Mouse (Mus musculus) Patski (cell line): ENCODE data around the gene Slfn3. TPM values are rescaled to one million over a fixed set of nuclear protein-coding genes. Genes with fewer than 3 reads are reported as not detected.
"Not testable (repeated sequence)": the region's sequence is repeated elsewhere in the genome, so short reads cannot be mapped to it uniquely, and the experiment has no call there.

Experiments used
- ATAC-seq: fragments of 100-300 bp; one replicate; pipeline ENCODE4 v1.8.0; 2021
- CTCF ChIA-PET: fragments of 350-600 bp; sonication (Branson Sonifier 250); formaldehyde crosslinking; loops from one replicate; lab custom pipeline; 2022; ENCODE audit warnings: inconsistent platforms; lab: Charles Lee
- POLR2A ChIA-PET: fragments of 350-600 bp; sonication (Branson Sonifier 250); formaldehyde crosslinking; loops from one replicate; lab custom pipeline; 2022; ENCODE audit warnings: antibody characterized with exemption, inconsistent platforms; lab: Charles Lee
- DNase-seq: peaks from one replicate; pipeline ENCODE4 v3.0.0-alpha.2; 2011; ENCODE audit warnings: low read depth, low spot score
- H3K27me3 ChIP-seq: fragments of 371-371 bp; one replicate; pipeline ENCODE4 v1.5.1; 2021
- CTCF ChIP-seq: fragments of 100-300 bp; IDR thresholded peaks from one replicate; pipeline ENCODE4 v1.5.1; 2021
- in situ Hi-C: fragments of 300-500 bp; cut with MboI; formaldehyde crosslinking; loops from 3 replicates; pipeline ENCODE4 v1.11.1; 2018; ENCODE audit warnings: low pct_unique_long_range_greater_than_20kb, mixed read lengths
- polyA plus RNA-seq: library from polyadenylated mRNA; unstranded; gene quantifications from one replicate; pipeline ENCODE4 v1.2.3, GENCODE M21; 2021

The Slfn3 gene
- polyA plus RNA-seq, 1 experiment from 2014 or later, result not detected

DNA sequence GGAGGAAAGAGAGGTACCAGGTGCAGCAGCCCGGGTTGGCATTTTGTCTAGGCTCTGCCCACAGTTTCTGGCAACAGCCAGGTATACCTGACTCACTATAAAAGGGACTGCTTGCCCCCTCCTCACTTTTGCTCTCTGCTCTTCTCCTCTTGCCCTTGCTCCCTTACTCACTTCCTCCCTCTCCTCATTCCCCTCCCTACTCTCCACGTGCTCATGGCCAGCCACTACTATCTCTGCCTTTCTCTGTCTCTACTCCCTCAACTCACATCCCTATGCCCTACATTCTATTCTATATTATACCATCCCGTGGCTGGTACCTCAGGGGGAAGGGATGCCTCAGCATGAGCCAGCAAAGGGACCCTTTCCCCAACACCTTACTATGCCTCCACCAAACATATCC is 33.6 kb downstream of the Slfn3 start:
- POLR2A ChIA-PET, result no interaction called here
- in situ Hi-C loops, result loop anchor here (25.0 kb wide), 1 partner anchor 112 kb away; the partner anchor contains the start of gene Slfn1
- DNase-seq (no peak), ATAC-seq (no peak)
- peaks cover 54% of the 10 kb centered on the region for H3K27me3 ChIP-seq
- TF ChIP-seq CTCF, result no peak
- CTCF ChIA-PET, result no interaction called here

DNA sequence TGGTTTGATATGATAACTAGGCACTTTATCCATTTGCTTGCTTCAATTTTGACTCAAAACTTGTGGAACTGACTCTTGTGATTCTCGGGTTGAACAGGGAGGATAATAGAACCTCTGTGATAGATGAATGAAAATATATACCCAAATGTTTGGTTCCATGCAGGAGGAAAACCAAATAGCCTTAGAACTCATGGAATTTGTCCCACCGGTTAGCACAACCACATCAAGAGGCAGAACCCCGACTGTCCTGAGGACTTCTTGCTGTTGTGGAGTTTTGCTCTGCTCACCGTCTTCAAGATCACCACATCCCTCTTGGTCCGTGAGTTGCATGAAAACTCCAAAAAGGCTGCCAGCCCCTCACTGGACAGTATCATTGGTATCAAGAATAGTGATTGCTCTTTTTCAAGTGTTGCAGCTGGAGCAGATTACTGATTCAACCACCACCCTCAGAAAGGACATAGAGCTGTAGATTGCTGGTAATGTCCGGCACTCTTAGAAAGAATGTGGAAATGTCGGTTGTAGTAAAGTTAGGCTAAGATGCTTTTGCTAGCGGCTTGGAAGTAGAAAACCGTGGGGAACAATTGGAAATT is 34.3 kb downstream of the Slfn3 start:
- no peak for ATAC-seq
- no peak for TF ChIP-seq CTCF
- in situ Hi-C loops, result no loop called here
- ChIA-PET POLR2A (no interaction called here), CTCF (no interaction called here)
- H3K27me3 ChIP-seq, result peaks cover 50% of the 10 kb centered on the region
- DNase-seq, result no peak

DNA sequence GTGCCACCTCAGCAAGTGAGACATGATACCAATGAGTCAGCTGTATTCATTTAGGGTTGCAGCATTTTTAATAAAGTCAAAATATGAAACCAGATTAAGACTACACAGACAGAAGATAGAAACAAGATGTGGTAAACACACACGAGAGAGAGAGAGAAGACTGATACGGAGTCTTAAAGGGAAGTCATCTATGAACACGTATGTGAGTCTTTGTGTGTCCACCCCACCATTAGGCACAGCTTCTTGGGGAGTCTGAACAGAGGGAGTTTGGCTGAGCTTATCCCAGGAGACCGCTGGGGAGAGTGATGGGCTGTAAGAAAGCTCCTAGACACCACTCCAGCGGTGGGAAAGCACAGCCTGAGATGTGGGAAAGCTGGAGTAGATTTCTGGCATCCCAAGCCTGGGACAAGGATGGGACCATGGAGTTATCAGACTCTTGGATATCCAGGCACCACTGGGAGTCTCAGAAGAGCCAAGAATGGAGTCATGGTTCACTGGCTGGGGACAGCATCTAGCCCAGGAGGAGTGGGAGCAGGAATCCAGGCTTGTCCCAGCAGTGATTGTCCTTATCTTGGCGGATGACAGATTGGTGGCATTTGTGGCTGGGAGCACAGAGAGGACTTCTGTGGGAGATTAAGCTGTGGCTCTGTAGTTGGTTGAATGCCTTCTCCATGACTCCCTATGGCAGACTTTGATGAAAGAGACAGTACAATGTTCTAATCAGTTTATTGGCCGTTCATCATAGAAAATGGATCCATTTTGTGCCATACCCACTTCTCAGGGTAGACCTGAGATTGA is 37.0 kb downstream of the Slfn3 start:
- TF ChIP-seq CTCF, result no peak
- ChIA-PET POLR2A (no interaction called here), CTCF (interaction anchor here (1.1 kb wide), 1 partner anchor 36 kb away, joined by 3 read pairs; no protein-coding TSS in a partner anchor)
- no peak for DNase-seq
- in situ Hi-C loops, result no loop called here
- no peak for ATAC-seq
- peaks cover 35% of the 10 kb centered on the region for H3K27me3 ChIP-seq

DNA sequence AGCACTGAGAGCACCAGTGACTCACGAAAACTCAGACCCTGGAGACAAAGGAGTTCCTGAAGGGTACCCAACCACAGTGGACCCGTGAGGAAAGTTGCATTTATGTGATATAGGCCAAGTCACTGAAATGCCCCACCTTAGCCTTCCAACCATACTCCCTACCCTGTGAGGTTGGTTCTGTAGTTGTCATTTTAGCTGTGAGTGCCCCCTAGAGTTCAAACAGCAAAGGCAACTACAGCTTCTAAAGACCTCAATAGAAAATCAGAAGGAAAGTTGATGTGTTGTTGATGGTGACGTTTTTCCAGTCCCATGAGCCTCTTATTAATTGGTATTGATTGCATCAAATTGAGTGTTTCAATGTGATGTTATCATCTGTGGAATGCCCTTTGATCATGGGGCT is 39.8 kb downstream of the Slfn3 start:
- in situ Hi-C loops, result no loop called here

DNA sequence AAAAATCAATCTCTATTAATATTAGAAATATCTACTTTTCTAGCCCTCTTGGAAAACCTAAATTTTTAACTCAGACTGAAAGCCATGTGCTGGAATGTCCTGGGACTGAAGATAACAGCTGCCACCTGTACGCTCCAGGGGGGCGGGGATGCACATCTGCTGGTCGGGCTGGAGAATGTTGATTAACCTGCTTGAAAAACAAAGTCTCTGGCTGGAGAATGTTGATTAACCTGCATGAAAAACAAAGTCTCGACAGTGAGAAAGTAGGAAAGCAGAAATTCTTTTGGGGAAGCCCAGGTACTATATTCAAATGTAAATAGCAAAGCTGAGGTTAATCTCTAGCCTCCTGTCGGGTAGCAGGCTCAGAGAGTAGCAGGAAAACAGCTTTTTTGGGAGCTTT is 42.5 kb downstream of the Slfn3 start:
- in situ Hi-C loops, ATAC-seq, POLR2A ChIA-PET, DNase-seq, CTCF ChIA-PET: not testable (repeated sequence)
- H3K27me3 ChIP-seq, result peaks cover 12% of the 10 kb centered on the region

More for the DNA sequence above, 39.8 kb downstream of the Slfn3 start:
- POLR2A ChIA-PET, result no interaction called here
- DNase-seq, result no peak
- TF ChIP-seq CTCF, result peak; percentile 40
- H3K27me3 ChIP-seq, result peaks cover 22% of the 10 kb centered on the region
- CTCF ChIA-PET, result interaction anchor here (0.7 kb wide), 1 partner anchor 39 kb away, joined by 3 read pairs; no protein-coding TSS in a partner anchor
- ATAC-seq, result no peak

DNA sequence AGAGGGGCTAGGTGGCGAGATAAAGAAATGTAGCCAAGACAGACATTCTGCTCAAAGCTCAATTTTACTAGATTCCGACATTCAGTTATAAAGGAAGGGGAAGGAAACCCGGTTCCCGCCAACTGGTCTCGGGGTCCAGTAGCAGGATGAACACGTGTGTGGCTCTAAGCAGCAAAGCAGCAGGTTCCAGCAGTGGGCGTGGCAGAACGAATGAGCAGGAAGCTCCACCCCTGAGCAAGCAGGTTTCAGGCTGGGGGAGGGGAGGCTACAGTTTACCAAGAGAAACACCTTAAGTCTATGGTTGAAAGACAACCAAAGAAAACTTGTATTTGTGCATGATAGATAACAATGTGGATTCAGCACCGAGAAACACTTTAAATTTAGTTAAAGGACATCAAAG is 46.3 kb downstream of the Slfn3 start:
- H3K27me3 ChIP-seq, result peaks cover 21% of the 10 kb centered on the region
- DNase-seq, CTCF ChIA-PET, in situ Hi-C loops, POLR2A ChIA-PET, ATAC-seq: not testable (repeated sequence)

DNA sequence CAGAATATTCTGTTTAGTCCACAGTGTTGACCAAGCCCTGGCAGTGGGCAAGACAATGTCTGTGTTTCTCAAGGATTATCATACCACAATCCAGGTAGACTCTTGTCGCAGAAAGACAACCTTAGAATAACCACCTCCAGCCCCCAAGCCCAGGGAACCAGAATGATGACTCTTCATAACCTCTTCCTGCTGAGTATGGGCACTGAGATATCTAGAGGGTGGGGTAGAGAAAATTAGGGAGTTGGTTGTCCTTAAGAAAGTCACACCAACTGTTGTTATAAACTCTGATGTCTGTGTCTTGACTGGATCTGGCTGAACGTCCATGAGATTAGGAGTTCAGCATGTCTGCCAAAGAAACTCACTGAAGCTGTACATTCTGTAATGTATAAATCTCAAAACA is 47.3 kb downstream of the Slfn3 start:
- CTCF ChIA-PET, result no interaction called here
- peaks cover 28% of the 10 kb centered on the region for H3K27me3 ChIP-seq
- DNase-seq (no peak), ATAC-seq (no peak)
- no peak for TF ChIP-seq CTCF
- in situ Hi-C loops, result no loop called here
- POLR2A ChIA-PET, result no interaction called here

DNA sequence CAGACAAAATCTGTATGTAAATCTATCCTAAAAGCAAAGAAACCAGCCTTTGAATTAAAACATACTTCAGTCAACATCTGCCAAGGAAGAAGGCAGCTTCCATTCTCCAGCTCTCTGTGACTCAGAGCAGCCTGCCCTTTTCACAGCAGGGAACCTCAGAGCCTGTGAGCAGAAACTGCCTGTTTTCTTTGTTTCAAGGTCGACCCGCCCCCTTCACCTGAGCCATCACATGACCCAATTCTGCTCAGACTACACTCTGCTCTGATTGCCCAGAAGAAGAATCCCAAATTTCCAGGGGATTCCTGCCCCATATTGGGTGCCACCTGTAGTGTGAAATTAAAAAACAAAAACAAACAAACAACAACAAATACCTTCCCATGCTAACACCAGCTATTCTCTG is 48.7 kb downstream of the Slfn3 start:
- no peak for ATAC-seq
- no peak for TF ChIP-seq CTCF
- peaks cover 31% of the 10 kb centered on the region for H3K27me3 ChIP-seq
- in situ Hi-C loops, result no loop called here
- CTCF ChIA-PET, result no interaction called here
- no peak for DNase-seq
- POLR2A ChIA-PET, result no interaction called here

DNA sequence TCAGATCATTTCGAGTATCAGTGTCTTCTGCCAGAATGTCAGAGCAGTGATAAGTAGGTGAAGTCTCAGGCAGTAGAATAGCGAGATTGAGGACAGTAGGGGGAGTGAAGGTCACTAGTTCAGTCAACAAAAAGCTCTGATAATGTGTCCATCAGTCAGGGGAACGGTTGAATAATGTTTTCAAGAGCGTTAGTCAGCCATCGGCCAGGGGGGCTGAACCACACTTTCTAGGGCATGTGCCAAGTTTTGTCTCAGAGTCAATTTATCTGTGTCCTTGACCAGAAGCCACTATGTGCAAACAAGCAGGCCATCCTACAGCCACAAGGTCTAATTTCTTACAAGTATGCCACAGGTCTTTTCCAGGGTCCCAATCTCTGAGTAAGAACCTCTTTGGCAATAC is 66.1 kb downstream of the Slfn3 start:
- ATAC-seq, DNase-seq, CTCF ChIA-PET, in situ Hi-C loops: not testable (repeated sequence)
- peaks cover 11% of the 10 kb centered on the region for H3K27me3 ChIP-seq
- POLR2A ChIA-PET, result interaction anchor here (0.6 kb wide), 1 partner anchor 1048 kb away, joined by 3 read pairs; no protein-coding TSS in a partner anchor

DNA sequence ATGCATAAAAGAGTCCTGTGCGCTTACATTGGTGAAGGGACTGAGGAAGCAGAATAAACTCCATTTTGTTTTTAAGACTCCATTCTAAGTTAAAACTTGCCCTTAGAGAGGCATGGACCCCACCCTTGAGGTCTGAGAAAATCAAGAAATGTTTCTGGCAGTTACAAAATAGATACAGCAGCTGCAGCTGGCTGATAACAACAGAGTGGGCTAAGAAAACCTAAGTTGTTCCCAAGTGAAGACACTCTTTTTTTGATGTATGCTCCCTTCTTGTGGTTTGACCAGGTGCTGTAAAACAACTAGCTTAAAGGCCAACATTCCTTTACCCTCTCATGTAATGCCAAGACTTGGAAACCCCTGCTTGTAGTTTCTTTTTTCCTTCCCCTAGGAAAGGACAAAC is 71.5 kb downstream of the Slfn3 start:
- no peak for TF ChIP-seq CTCF
- in situ Hi-C loops, result loop anchor here (10.0 kb wide), 1 partner anchor 348 kb away; the partner anchor contains the start of gene Unc45b
- no peak for DNase-seq
- H3K27me3 ChIP-seq, result peaks cover 36% of the 10 kb centered on the region
- ChIA-PET CTCF (interaction anchor here (1.0 kb wide), 1 partner anchor 23 kb away, joined by 3 read pairs; no protein-coding TSS in a partner anchor), POLR2A (interaction anchor here (0.7 kb wide), 1 partner anchor 1002 kb away, joined by 3 read pairs; no protein-coding TSS in a partner anchor)
- ATAC-seq, result no peak

DNA sequence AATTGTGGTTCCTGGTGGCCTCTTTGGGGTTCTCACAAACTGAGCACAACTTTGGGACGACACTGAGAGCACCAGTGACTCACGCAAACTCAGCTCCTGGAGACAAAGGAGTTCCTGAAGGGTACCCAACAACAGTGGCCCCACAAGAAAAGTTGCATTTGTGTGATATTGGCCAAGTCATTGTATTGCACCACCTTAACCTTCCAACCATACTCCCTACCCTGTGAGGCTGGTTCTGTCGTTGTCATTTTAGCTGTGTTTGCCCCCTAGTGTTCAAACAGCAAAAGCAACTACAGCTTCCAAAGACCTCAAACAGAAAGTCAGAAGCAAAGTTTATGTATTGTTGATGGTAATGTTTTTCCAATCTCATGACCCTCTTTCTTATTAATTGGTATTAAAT is 72.0 kb downstream of the Slfn3 start:
- in situ Hi-C loops, result loop anchor here (10.0 kb wide), 1 partner anchor 348 kb away; the partner anchor contains the start of gene Unc45b
- ATAC-seq (no peak), DNase-seq (no peak)
- peaks cover 36% of the 10 kb centered on the region for H3K27me3 ChIP-seq
- POLR2A ChIA-PET, result no interaction called here
- TF ChIP-seq CTCF, result peak; percentile 57
- CTCF ChIA-PET, result interaction anchor here (1.0 to 1.1 kb wide), 2 partner anchors 22 to 25 kb away, joined by 3 read pairs; no protein-coding TSS in a partner anchor

Other genes with a start within 250 kb of the Slfn3 start
- gene Slfn5, start 240.0 kb upstream of the Slfn3 start, polyA plus RNA-seq, result not detected
- gene Slfn9, start 199.5 kb upstream of the Slfn3 start, polyA plus RNA-seq, result 5.4 TPM
- 0.92 TPM for gene Slfn8, start 170.5 kb upstream of the Slfn3 start, polyA plus RNA-seq
- gene Slfn2, start 126.2 kb upstream of the Slfn3 start, polyA plus RNA-seq, result 0.10 TPM
- gene Slfn1, start 74.5 kb upstream of the Slfn3 start, polyA plus RNA-seq, result not detected
- gene Slfn4, start 16.1 kb upstream of the Slfn3 start, polyA plus RNA-seq, result 0.01 TPM
- gene Slfn14, start 95.4 kb downstream of the Slfn3 start, polyA plus RNA-seq, result not detected
- gene Ap2b1, start 107.7 kb downstream of the Slfn3 start, polyA plus RNA-seq, result 112 TPM
- 12.7 TPM for gene Pex12, start 111.3 kb downstream of the Slfn3 start, polyA plus RNA-seq
- gene Rasl10b, start 217.8 kb downstream of the Slfn3 start, polyA plus RNA-seq, result 27.5 TPM
- gene Gas2l2, start 238.1 kb downstream of the Slfn3 start, polyA plus RNA-seq, result not detected
- 1.5 TPM for gene 1700020L24Rik, start 246.3 kb downstream of the Slfn3 start, polyA plus RNA-seq